Mouse (Mus musculus) yolk sac, embryonic 10.5 days (tissue): Measurements from ENCODE around the gene Gm20388.
"Not testable (repeated sequence)": the region's sequence is repeated elsewhere in the genome, so short reads cannot be mapped to it uniquely, and the experiment has no call there.

Experiments
- DNase-seq: peaks from one replicate; pipeline ENCODE4 v3.0.0-alpha.2; 2017; ENCODE audit warnings: low spot score

The Gm20388 gene

GRCm38 (mm10) chr8:123083610-123084009, 3173.0 kb downstream of the Gm20388 start:
- no peak for DNase-seq

GRCm38 (mm10) chr8:123087289-123087688, 3176.6 kb downstream of the Gm20388 start:
- no peak for DNase-seq

- no peak for DNase-seq
Observed at GRCm38 (mm10) chr8:123097216-123097615, 3186.6 kb downstream of the Gm20388 start.

GRCm38 (mm10) chr8:123097786-123098584, 3187.3 kb downstream of the Gm20388 start:
- DNase-seq = no peak

GRCm38 (mm10) chr8:123100288-123100687, 3189.6 kb downstream of the Gm20388 start:
- DNase-seq = peak; percentile 27

- no peak for DNase-seq
Observed at GRCm38 (mm10) chr8:123101244-123101643, 3190.6 kb downstream of the Gm20388 start.

GRCm38 (mm10) chr8:123101735-123102685, 3191.4 kb downstream of the Gm20388 start, which contains the start of gene Rpl13:
TSS of gene Rpl13 (plus strand) at chr8:123102350.
- peak; percentile 96 for DNase-seq

- not testable (repeated sequence) for DNase-seq
Observed at GRCm38 (mm10) chr8:123102855-123103254, 3192.2 kb downstream of the Gm20388 start.

GRCm38 (mm10) chr8:123103285-123103684, 3192.6 kb downstream of the Gm20388 start:
- no peak for DNase-seq

- DNase-seq = no peak
Observed at GRCm38 (mm10) chr8:123104046-123104767, 3193.6 kb downstream of the Gm20388 start.

- DNase-seq = peak; percentile 33
Observed at GRCm38 (mm10) chr8:123105553-123106326, 3195.1 kb downstream of the Gm20388 start.

- no peak for DNase-seq
Observed at GRCm38 (mm10) chr8:123106531-123106930, 3195.9 kb downstream of the Gm20388 start.

- DNase-seq = no peak
Observed at GRCm38 (mm10) chr8:123108010-123108409, 3197.4 kb downstream of the Gm20388 start.

- no peak for DNase-seq
Observed at GRCm38 (mm10) chr8:123108953-123109352, 3198.3 kb downstream of the Gm20388 start.

- peak; percentile 65 for DNase-seq
Observed at GRCm38 (mm10) chr8:123110649-123111048, 3200.0 kb downstream of the Gm20388 start.

- DNase-seq = no peak
Observed at GRCm38 (mm10) chr8:123112892-123113291, 3202.3 kb downstream of the Gm20388 start.

GRCm38 (mm10) chr8:123113908-123114469, 3203.3 kb downstream of the Gm20388 start:
- no peak for DNase-seq

GRCm38 (mm10) chr8:123114644-123115043, 3204.0 kb downstream of the Gm20388 start:
- no peak for DNase-seq

GRCm38 (mm10) chr8:123117127-123117731, 3206.6 kb downstream of the Gm20388 start, which contains the start of gene Cpne7:
TSS of gene Cpne7 (plus strand) at chr8:123117374.
- no peak for DNase-seq

- no peak for DNase-seq
Observed at GRCm38 (mm10) chr8:123117744-123118143, 3207.1 kb downstream of the Gm20388 start.
